ENCODE assay signal across 7 mouse cellular contexts in genomic region chr11:30772777-30773417, GRCm38 (mm10). TPM values are rescaled to one million over a fixed set of nuclear protein-coding genes. Genes with fewer than 3 reads are reported as not detected.
A peak's percentile ranks its signal among the peaks of the same experiment; 100 is the strongest.
DNase-seq lines count a peak whose midpoint lies in the region; ATAC-seq and TF ChIP-seq lines count a peak whose summit lies in the region.

No protein-coding gene starts in this region.

- H3K36me3 ChIP-seq in E14TG2a.4 (ENCODE audit: insufficient read depth, low read length), result no peaks in the 10 kb centered on the region
- no peaks in the 10 kb centered on the region for H3K36me3 ChIP-seq in limb, embryonic 15.5 days
- H3K36me3 ChIP-seq in neural tube, embryonic 15.5 days, result no peaks in the 10 kb centered on the region

- H3K9ac ChIP-seq in limb, embryonic 15.5 days, result peak overlapping the region; percentile 99
- H3K9ac ChIP-seq in neural tube, embryonic 15.5 days (replicated peaks), result peak overlapping the region; percentile 96

- peak overlapping the region; percentile 53 for H3K4me2 ChIP-seq in limb, embryonic 15.5 days
- peak overlapping the region; percentile 70 for H3K4me2 ChIP-seq in neural tube, embryonic 15.5 days

- H3K9me3 ChIP-seq in E14TG2a.4 (ENCODE audit: low read length), result no peaks in the 10 kb centered on the region
- no peaks in the 10 kb centered on the region for H3K9me3 ChIP-seq in limb, embryonic 15.5 days
- H3K9me3 ChIP-seq in neural tube, embryonic 15.5 days (replicated peaks), result no peaks in the 10 kb centered on the region

- H3K27me3 ChIP-seq in E14TG2a.4 (ENCODE audit: insufficient read depth, low read length), result no peaks in the 10 kb centered on the region
- H3K27me3 ChIP-seq in limb, embryonic 15.5 days, result no peaks in the 10 kb centered on the region
- no peaks in the 10 kb centered on the region for H3K27me3 ChIP-seq in neural tube, embryonic 15.5 days (replicated peaks)

- H3K4me3 ChIP-seq in E14TG2a.4 (replicated peaks; ENCODE audit: low read length), result peak overlapping the region; percentile 94
- H3K4me3 ChIP-seq in limb, embryonic 15.5 days, result peak overlapping the region; percentile 97
- H3K4me3 ChIP-seq in neural tube, embryonic 15.5 days (replicated peaks), result peak overlapping the region; percentile 98

- no peak overlapping the region for H3K27ac ChIP-seq in limb, embryonic 15.5 days
- peak overlapping the region; percentile 96 for H3K27ac ChIP-seq in neural tube, embryonic 15.5 days (replicated peaks)

- TF ChIP-seq CTCF in E14TG2a.4 (conservative IDR thresholded peaks at IDR 0.05; ENCODE audit: low read length), result no peak

- 3% methylated on average over 21 of the region's 21 CpGs for WGBS in limb, embryonic 15.5 days
- WGBS in neural tube, embryonic 15.5 days, result 3% methylated on average over 21 of the region's 21 CpGs

- ATAC-seq in erythroid progenitor cell, adult 5-6 weeks (replicated peaks; ENCODE audit: low FRiP score, poor library complexity, severe bottlenecking), result peak; percentile 41; the same call in 1 of the 2 replicates
- ATAC-seq in limb, embryonic 15.5 days (ENCODE audit: insufficient number of reproducible peaks, low FRiP score, low TSS enrichment, low read depth), result no peak
- no peak for ATAC-seq in neural tube, embryonic 15.5 days (ENCODE audit: low FRiP score)

- peaks cover 42% of the 10 kb centered on the region for H3K4me1 ChIP-seq in E14TG2a.4 (replicated peaks; ENCODE audit: low read depth, low read length)
- H3K4me1 ChIP-seq in limb, embryonic 15.5 days, result peaks cover 10% of the 10 kb centered on the region; the same call in 1 of the 2 replicates
- H3K4me1 ChIP-seq in neural tube, embryonic 15.5 days, result peaks cover 36% of the 10 kb centered on the region

- DNase-seq in 416B (ENCODE audit: low read depth), result peak; percentile 70
- no peak for DNase-seq in right cerebral cortex, adult 18-20 months
- DNase-seq in spleen, adult 18-20 months, result no peak

RNA-seq across cellular contexts. Expression of gene Psme4, which starts 1.4 kb away (rescaled TPM):
- 62.5 and 78.6 TPM in 2 replicates for total RNA-seq in erythroid progenitor cell, adult 5-6 weeks (2015; ENCODE audit: low replicate concordance)
- total RNA-seq in erythroid progenitor cell, adult 5-6 weeks (2017; ENCODE audit: low replicate concordance), result 41.5 and 89.6 TPM in 2 replicates
- 15.6 and 18.2 TPM in 2 replicates for polyA plus RNA-seq in limb, embryonic 15.5 days (2015; fragmentation: Nextera tagmentation; extraction: Ambion mirVana)
- polyA plus RNA-seq in neural tube, embryonic 15.5 days (2015; fragmentation: Nextera tagmentation; extraction: Ambion mirVana), result 13.1 TPM in 2 replicates
